Mouse (Mus musculus) adrenal gland, adult 18-20 months (tissue): ENCODE results near the gene Mesp1. TPM values are rescaled to one million over a fixed set of nuclear protein-coding genes. Genes with fewer than 3 reads are reported as not detected.

Experiments used
- DNase-seq, 2 experiments: peaks; one replicate each; pipeline ENCODE4 v3.0.0; 2021 to 2022; ENCODE audit warnings: low spot score in 2 of 2
- total RNA-seq, 2 experiments: library from RNA; stranded (reverse); gene quantifications; 1 replicate in 1 of 2; 2 replicates in 1 of 2; pipeline ENCODE4 v1.2.3; 2021

Mesp1 gene
- total RNA-seq, 2 experiments from 2014 or later, result not detected

DNA sequence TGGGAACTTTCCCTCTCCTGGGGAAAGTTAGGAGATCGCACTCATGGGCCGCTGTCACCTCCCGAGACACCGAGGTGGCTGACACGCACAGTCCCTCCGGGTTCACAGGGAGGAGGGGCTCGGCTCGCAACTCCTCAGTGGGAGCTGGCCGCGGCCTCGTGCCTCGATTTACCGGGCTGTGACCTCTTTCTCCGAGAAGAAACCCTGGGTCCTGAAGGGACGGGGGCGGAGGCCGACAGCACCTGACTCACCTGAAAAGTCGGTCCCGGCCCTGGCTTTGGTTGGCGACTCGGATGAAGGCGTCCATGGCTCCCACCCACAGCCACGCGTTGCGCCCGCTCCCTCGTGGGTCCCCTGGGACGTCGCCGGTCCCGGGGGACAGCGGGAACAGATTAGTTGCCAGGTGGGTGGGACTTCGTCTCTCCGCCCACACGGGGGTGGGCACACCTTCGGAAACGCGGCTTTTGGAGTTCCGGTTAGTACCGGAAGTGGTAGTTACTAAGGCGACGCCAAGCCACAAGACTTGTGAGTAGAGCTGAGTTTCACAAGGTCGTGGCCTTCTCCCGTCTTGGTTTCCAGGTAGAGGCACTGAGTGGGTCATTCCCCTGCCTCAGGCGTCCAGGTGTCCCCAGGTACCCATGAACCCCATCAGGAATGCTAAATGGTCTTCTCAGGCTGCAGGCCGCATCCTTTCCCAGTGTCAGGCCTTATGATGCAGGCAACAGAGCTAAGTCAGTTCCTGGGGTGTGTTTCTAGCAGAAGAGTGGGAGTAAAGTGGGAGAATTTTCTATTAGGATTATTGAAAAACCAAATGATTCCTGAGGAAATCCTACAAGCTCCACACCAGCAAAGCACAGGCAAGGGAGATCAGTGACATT, 50.7 kb downstream of the Mesp1 start, which contains the start of the genes Pex11a and Wdr93:
Pex11a (minus strand) TSS at position 473 of the 878 bp plus-strand sequence.
Wdr93 (plus strand) TSS at position 505 of the 878 bp plus-strand sequence.
- peak; percentile 70 to 77 for DNase-seq

DNA sequence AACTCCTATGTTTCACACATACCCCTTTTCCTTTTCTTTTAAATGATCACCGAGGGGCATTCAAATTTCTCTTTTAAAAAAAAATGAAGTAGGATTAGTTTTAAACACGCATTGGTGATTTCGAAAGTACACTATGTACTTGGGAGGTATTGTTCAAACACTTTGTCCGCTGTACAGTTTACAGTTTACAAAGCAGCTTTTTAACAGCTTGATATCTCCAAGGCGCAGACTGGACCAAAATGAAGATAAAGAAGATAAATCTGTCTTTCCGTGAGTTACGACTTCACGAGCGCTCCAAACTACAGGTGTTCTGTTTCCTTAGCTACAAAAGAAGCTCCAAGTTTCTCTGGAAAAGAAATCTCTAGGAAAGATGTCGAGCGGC, 51.3 kb downstream of the Mesp1 start:
- DNase-seq, result no peak

Other genes with a start within 250 kb of the Mesp1 start
- 10 to 100 TPM; 13.8 to 22.0 TPM for gene Rhcg, start 176.1 kb downstream of the Mesp1 start, total RNA-seq
- gene Ticrr, start 133.6 kb downstream of the Mesp1 start, total RNA-seq, result under 1 TPM; 0.07 to 0.13 TPM
- gene Kif7, start 78.1 kb downstream of the Mesp1 start, total RNA-seq, result 1 to 10 TPM; 2.3 to 2.5 TPM
- gene Plin1, start 60.9 kb downstream of the Mesp1 start, total RNA-seq, result 1,000 to 10,000 TPM in 1 of 2 experiments, 100 to 1,000 TPM in 1; 490 to 1,137 TPM
- gene Pex11a, start 50.7 kb downstream of the Mesp1 start, total RNA-seq, result 10 to 100 TPM; 55.5 to 61.1 TPM
- 1 to 10 TPM; 1.8 to 2.5 TPM for gene Wdr93, start 50.6 kb downstream of the Mesp1 start, total RNA-seq
- under 1 TPM; 0.36 to 0.90 TPM for gene Mesp2, start 16.9 kb upstream of the Mesp1 start, total RNA-seq
- gene Anpep, start 67.3 kb upstream of the Mesp1 start, total RNA-seq, result 10 to 100 TPM in 1 of 2 experiments, 1 to 10 TPM in 1; 6.8 to 15.4 TPM
- gene Ap3s2, start 126.9 kb upstream of the Mesp1 start, total RNA-seq, result 10 to 100 TPM; 20.0 to 25.7 TPM
- gene Arpin, start 141.6 kb upstream of the Mesp1 start, total RNA-seq, result 10 to 100 TPM; 12.8 to 14.7 TPM
- gene Zfp710, start 231.0 kb upstream of the Mesp1 start, total RNA-seq, result 10 to 100 TPM; 13.8 to 14.3 TPM